Mouse (Mus musculus): ENCODE measurements around the gene C2. TPM values are rescaled to one million over a fixed set of nuclear protein-coding genes. Genes with fewer than 3 reads are reported as not detected.

C2 gene
- polyA plus RNA-seq, 1 experiment from 2014 or later, result 1.5 TPM

DNA sequence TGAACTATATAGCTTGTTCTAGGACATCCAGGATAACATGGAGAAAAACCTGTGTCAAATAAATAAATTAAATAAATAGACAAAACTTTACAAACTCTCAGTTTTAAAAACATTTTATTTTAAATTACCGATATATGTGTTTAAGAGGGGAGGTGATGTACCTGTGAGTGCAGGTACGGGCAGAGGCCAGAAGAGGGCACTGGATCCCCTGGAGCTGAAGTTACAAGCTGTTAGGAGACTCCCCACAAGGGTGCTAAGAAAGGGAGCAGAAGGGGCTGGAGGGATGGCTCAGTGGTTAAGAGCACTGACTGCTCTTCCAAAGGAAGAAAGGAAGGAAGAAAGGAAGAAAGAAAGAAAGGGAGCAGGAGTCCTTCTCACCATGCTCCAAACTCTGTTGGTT, 6.7 kb downstream of the C2 start:
- no peak for ATAC-seq (replicated peaks)
- 90% methylated on average over 2 of the region's 2 CpGs for WGBS
- Histone ChIP-seq H3K9me3 (no peaks in the 10 kb centered on the region), H3K9ac (replicated peaks) (no peak overlapping the region), H3K27me3 (no peaks in the 10 kb centered on the region), H3K4me3 (no peak overlapping the region), H3K4me2 (replicated peaks) (no peak overlapping the region), H3K4me1 (peaks cover 21% of the 10 kb centered on the region), H3K27ac (replicated peaks) (no peak overlapping the region), H3K36me3 (0 out of 2 replicates have a peak, but pooled peaks cover 2% of the 10 kb centered on the region)

DNA sequence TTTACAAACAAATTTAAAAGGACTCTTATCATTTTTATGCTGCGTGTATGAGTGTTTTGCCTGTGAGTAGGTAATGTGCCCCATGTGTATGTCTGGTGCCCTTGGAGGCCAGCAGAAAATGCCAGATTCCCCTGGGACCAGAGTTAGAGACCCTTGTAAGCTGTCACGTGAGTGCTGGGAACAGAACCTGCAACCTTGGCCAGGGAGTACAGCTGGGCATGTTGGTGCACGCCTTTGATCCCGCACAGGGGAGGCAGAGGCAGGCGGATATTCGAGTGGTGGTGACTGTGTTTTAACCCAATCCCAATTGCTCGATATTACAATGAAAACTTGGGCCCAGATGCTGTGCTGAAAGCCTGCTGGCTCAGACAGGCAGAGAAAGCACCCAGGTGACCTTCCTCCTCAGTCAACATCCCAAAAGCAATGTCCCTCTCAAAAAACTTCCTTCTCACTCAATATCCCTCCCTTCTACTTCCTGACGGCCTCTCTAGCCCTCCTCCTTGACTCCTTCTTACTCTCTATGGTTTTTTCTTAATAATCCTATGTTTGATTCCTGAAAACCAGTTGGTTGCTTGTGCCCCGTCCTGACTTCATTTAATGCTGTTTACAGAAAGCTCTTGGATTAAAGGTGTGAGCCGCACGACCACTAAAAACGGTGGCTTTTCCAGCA, 7.9 kb downstream of the C2 start:
- WGBS, result 88% methylated on average over 12 of the region's 12 CpGs

DNA sequence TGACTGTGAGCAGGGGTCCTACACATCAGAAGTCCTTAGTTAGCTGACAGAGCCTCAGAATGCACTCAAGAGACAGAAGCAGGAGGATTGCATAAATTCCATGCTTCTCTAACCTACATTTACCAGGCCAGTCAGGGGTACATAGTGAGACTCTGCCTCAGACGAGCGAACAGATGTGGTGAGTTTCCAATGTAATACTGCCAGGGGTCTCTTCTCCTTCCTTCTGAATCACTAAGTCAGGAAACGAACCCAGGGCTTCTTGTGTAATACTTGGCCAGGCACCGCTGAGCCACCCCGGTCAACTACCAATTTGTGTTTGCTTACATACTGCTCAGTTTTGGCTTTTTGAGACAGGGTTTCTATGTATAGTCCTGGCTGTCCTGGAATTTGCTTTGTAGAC, 10.1 kb downstream of the C2 start:
- no peak overlapping the region for H3K4me2 ChIP-seq (replicated peaks)
- H3K36me3 ChIP-seq, result no peaks in the 10 kb centered on the region
- H3K4me3 ChIP-seq, result no peak overlapping the region
- H3K4me1 ChIP-seq, result no peaks in the 10 kb centered on the region
- H3K9ac ChIP-seq (replicated peaks), result no peak overlapping the region
- H3K9me3 ChIP-seq, result no peaks in the 10 kb centered on the region
- no peaks in the 10 kb centered on the region for H3K27me3 ChIP-seq
- WGBS, result 90% methylated on average over 5 of the region's 5 CpGs
- no peak for ATAC-seq (replicated peaks)
- no peak overlapping the region for H3K27ac ChIP-seq (replicated peaks)

More for the DNA sequence above, 7.9 kb downstream of the C2 start:
- H3K36me3 ChIP-seq, result no peaks in the 10 kb centered on the region
- H3K4me3 ChIP-seq, result no peak overlapping the region
- no peak for ATAC-seq (replicated peaks)
- no peaks in the 10 kb centered on the region for H3K27me3 ChIP-seq
- no peaks in the 10 kb centered on the region for H3K9me3 ChIP-seq
- no peak overlapping the region for H3K9ac ChIP-seq (replicated peaks)
- no peak overlapping the region for H3K4me2 ChIP-seq (replicated peaks)
- peaks cover 9% of the 10 kb centered on the region for H3K4me1 ChIP-seq
- H3K27ac ChIP-seq (replicated peaks), result no peak overlapping the region

DNA sequence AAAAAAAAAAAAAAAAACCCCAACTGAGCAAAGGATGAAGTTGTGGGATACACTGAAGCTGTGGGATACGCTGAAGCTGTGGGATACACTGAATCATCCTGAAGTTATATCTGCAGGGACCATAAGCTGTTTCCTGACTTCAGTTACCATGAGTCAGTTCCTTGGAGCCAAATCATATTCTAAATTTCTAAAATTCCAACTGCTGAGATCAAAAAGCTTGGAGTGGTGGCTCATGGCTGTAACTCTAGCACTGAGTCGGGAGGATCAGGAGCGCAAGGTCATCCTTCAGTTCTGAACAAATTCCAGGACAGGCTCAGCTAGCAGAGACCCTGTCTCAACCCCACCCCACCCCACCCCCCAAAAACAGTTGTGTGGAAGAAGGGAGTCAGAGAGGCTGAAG, 12.4 kb downstream of the C2 start:
- Histone ChIP-seq H3K4me1 (no peaks in the 10 kb centered on the region), H3K27me3 (no peaks in the 10 kb centered on the region), H3K27ac (replicated peaks) (no peak overlapping the region), H3K9ac (replicated peaks) (no peak overlapping the region), H3K4me3 (no peak overlapping the region), H3K9me3 (no peaks in the 10 kb centered on the region), H3K4me2 (replicated peaks) (no peak overlapping the region), H3K36me3 (no peaks in the 10 kb centered on the region)
- 85% methylated on average over 3 of the region's 3 CpGs for WGBS
- ATAC-seq (replicated peaks), result no peak

DNA sequence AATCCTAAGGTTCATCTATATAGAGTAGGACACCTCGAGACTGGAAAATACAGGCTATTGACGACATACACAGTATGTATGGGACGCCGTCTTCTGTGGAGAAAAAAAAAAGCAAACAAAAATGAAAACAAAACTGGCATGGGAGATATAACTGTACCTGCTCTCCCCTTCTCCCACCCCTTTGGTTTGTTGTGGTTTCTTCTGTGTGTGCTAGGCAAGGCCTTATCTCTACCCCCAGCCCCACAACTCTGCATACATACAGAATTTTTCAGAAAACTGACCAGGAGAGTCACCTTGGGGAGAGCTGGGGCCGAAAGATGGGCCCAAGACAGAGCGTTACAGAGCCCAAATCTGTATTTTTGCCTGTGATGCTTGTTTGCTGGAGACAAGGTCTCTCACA, 13.4 kb downstream of the C2 start:
- no peak overlapping the region for H3K9ac ChIP-seq (replicated peaks)
- 86% methylated on average over 6 of the region's 6 CpGs for whole genome bisulfite sequencing
- ATAC-seq (replicated peaks), result no peak
- no peaks in the 10 kb centered on the region for H3K9me3 ChIP-seq
- no peak overlapping the region for H3K4me3 ChIP-seq
- H3K27me3 ChIP-seq, result no peaks in the 10 kb centered on the region
- H3K4me1 ChIP-seq, result no peaks in the 10 kb centered on the region
- H3K4me2 ChIP-seq (replicated peaks), result no peak overlapping the region
- H3K36me3 ChIP-seq, result no peaks in the 10 kb centered on the region
- H3K27ac ChIP-seq (replicated peaks), result no peak overlapping the region

DNA sequence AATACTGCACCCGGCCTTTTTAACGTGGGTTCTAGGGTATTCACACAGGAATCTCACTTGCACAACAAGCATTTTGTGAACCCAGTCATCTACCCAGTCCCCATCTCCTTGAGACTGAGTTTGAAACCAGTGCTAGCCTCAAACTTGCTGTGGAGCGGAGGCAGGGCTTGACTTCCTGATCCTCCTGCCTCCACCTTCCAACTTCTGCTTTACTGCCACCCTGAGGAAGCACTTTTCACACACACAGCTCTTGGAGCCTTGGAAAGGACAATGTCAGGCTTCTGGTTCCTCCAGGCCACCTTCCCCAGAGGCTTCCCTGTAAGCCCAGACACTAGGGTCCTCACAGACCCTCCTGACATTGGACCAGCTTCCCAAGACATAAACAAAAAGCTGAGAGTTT, 14.7 kb downstream of the C2 start:
- Histone ChIP-seq H3K27ac (replicated peaks) (no peak overlapping the region), H3K4me2 (replicated peaks) (no peak overlapping the region), H3K4me3 (no peak overlapping the region), H3K9me3 (no peaks in the 10 kb centered on the region), H3K27me3 (no peaks in the 10 kb centered on the region), H3K4me1 (no peaks in the 10 kb centered on the region), H3K9ac (replicated peaks) (no peak overlapping the region), H3K36me3 (no peaks in the 10 kb centered on the region)
- no peak for ATAC-seq (replicated peaks)
- 63% methylated on average over 3 of the region's 3 CpGs for WGBS

DNA sequence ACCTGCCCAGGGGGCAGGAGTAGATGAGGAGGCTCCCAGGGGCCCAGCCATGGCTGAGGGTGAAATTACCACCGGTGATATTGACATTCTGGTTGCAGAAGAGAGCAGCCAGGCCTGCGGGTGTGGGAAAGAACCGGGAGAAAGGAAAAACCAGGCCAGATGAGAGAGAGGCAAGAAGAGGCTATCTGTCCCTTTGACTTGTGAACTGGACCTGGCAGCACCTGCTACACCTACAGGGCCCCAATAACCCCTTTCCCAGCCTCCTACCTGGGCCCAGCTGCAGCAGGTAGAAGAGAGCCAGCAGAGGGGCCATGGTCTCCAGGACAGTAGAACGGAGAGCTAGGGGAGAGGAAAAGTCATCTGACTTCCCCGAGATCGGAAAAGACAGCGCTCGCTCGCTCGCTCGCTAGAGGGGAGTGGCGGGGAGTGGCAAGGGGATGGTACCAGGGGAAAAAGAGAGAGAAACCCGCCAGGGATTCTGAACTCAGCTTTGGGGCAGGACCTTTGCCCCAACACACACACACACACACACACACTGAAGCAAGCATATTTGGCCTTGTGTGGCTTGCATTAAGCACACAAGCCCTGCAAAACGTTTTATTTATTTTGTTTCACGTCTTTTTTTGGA, 16.3 kb downstream of the C2 start, which contains the start of gene Gm20547:
Gene Gm20547, minus strand, starts transcription at position 360 of the 628 bp plus-strand sequence.
- Histone ChIP-seq H3K4me2 (replicated peaks) (no peak within 1 kb of the TSS), H3K4me1 (no peaks in the 10 kb centered on the region), H3K27ac (replicated peaks) (no peak within 1 kb of the TSS), H3K9ac (replicated peaks) (no peak within 1 kb of the TSS), H3K36me3 (no peaks in the 10 kb centered on the region), H3K9me3 (no peaks in the 10 kb centered on the region), H3K27me3 (no peaks in the 10 kb centered on the region), H3K4me3 (no peak within 1 kb of the TSS)
- 10% methylated on average over 15 of the region's 15 CpGs for WGBS
- ATAC-seq (replicated peaks), result no peak

DNA sequence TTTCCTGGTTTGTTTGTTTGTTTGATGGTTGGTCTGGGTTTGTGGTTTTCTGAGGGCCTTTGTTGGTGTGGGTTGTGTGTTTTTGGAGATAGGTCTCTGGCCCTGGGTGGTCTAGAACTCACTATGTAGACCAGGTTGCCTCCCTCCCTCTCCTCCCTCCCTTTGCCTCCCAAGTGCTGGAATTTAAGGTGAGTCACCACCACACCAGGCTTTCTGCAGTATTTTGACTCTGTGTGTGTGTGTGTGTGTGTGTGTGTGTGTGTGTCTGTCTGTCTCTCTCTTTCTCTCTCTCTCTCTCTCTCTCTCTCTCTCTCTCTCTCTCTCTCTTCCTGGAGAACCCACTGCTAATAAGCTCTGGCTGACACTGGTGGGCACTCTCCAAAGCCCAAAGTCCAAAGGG, 16.9 kb downstream of the C2 start:
- H3K4me3 ChIP-seq, result no peak overlapping the region
- H3K9ac ChIP-seq (replicated peaks), result no peak overlapping the region
- H3K4me1 ChIP-seq, result no peaks in the 10 kb centered on the region
- H3K9me3 ChIP-seq, result no peaks in the 10 kb centered on the region
- no peak for ATAC-seq (replicated peaks)
- H3K4me2 ChIP-seq (replicated peaks), result no peak overlapping the region
- no peaks in the 10 kb centered on the region for H3K27me3 ChIP-seq
- H3K27ac ChIP-seq (replicated peaks), result no peak overlapping the region
- H3K36me3 ChIP-seq, result no peaks in the 10 kb centered on the region

DNA sequence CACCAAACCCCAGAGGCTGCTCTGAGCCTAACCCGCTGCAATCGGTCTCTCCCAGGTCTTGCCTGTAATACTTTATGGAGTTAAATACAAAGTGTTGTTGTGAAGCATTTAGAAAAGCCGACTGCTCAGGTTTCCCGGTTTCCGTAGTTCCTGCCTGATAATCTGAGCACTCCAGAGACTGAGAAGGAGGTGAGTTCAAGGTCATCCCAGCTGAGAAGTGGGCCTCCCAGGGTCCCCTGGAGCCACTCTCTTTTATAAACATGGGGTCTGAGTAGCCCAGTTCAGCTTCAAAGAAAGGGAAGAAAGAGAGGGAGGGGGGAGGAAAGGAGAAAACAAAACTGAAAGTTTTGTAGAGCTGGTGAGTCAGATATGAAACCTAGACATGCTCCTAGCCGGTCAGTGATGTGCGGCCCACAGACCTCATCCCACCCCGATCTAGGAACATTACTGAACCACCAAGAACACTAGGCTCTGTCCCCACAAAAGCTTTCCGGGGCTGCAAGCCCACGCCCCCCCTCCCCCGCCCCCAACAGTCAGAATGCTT, 18.7 kb downstream of the C2 start, which contains the start of gene Zbtb12:
Gene Zbtb12, plus strand, starts transcription at position 148 of the 544 bp plus-strand sequence.
- Histone ChIP-seq H3K27me3 (no peaks in the 10 kb centered on the region), H3K4me1 (no peaks in the 10 kb centered on the region), H3K9ac (replicated peaks) (no peak within 1 kb of the TSS), H3K4me3 (no peak within 1 kb of the TSS), H3K27ac (replicated peaks) (no peak within 1 kb of the TSS), H3K9me3 (no peaks in the 10 kb centered on the region), H3K4me2 (replicated peaks) (no peak within 1 kb of the TSS), H3K36me3 (no peaks in the 10 kb centered on the region)
- WGBS, result 64% methylated on average over 11 of the region's 11 CpGs
- ATAC-seq (replicated peaks), result no peak

DNA sequence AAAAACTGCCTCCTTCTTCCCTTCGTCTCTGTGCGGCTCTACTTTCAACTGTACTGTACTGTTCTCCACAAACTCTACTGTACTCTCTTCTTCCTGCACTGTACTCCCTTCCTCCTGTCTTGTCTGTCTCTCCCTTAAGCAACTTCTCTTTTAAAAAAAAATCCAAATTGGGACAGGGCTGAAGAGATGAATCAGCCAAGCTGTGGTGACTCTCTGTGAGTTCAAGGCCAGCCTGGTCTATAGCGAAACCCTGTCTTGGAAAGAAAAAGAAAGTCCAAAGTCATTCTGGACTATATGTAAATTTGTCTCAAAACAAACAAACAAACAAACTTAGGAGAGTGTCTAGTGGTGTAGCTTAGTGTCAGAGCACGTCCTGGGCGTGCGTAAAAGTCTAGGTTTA, 23.7 kb downstream of the C2 start:
- Histone ChIP-seq H3K4me1 (no peaks in the 10 kb centered on the region), H3K4me3 (no peak overlapping the region), H3K4me2 (replicated peaks) (no peak overlapping the region), H3K9ac (replicated peaks) (no peak overlapping the region), H3K9me3 (no peaks in the 10 kb centered on the region), H3K27me3 (no peaks in the 10 kb centered on the region), H3K27ac (replicated peaks) (no peak overlapping the region), H3K36me3 (no peaks in the 10 kb centered on the region)
- no peak for ATAC-seq (replicated peaks)
- 90% methylated on average over 6 of the region's 6 CpGs for WGBS

DNA sequence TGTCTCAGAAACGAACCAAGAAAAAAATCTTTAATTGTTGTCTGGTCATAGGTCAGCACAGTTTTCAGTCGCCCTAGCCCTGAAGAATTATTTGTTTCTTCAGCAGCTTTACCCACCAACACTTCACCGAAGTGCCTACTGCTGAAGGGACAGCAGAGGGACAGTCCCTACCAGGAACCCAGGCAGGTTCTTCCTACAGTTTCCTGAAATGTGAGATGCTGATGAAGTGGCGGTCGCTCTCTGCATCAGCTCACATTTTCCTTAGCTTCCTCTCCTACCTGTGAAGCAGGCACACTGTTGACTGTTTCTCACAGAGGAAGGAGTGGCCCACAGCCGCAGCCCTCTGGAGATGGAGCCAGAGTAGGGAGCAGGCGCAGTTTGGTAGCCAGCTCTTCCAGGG, 32.1 kb downstream of the C2 start:
- Histone ChIP-seq H3K27me3 (no peaks in the 10 kb centered on the region), H3K9ac (replicated peaks) (no peak overlapping the region), H3K4me3 (no peak overlapping the region), H3K27ac (replicated peaks) (no peak overlapping the region), H3K9me3 (no peaks in the 10 kb centered on the region), H3K4me2 (replicated peaks) (no peak overlapping the region), H3K36me3 (no peaks in the 10 kb centered on the region), H3K4me1 (no peaks in the 10 kb centered on the region)
- 64% methylated on average over 7 of the region's 7 CpGs for WGBS
- ATAC-seq (replicated peaks), result no peak

DNA sequence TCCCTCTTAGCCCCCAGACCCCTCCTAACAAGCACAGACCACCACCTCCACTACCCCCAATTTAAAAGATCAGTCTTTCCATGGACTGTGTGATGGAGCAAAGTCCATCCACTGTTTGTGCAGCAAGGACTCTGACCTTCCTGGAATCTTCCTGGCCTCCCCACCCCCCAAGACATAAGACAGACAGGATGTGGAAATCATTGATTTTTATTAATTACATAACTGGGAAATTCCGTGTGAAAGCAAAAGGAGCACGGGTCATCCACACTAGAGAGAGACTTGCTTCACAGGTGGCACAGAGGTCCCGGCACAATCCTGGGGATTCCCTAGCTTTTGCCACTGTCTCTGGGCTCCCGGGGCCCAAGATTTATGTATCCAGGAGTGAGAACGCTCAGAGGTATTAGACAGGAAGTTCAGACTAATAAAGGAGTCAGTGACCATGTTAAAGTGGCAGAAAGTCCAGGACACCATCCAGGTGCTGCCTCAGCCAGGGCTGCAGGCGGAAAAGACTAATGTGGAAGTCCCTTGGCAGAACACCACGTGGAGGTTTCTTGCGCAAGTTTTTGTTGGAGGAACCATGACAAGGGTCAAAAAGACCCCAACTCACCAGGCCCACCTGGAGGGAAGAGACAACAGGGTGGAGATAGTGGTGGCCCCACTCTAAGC, 35.5 kb downstream of the C2 start, which contains the start of gene Cfb:
Gene Cfb, minus strand, starts transcription at position 103 of the 666 bp plus-strand sequence.
- Histone ChIP-seq H3K4me1 (no peaks in the 10 kb centered on the region), H3K27me3 (no peaks in the 10 kb centered on the region), H3K36me3 (no peaks in the 10 kb centered on the region), H3K9me3 (no peaks in the 10 kb centered on the region), H3K27ac (replicated peaks) (no peak within 1 kb of the TSS), H3K4me3 (no peak within 1 kb of the TSS), H3K4me2 (replicated peaks) (no peak within 1 kb of the TSS), H3K9ac (replicated peaks) (no peak within 1 kb of the TSS)
- ATAC-seq (replicated peaks), result no peak
- 75% methylated on average over 8 of the region's 8 CpGs for WGBS

Data from forebrain, embryonic 15.5 days (tissue).